Mouse (Mus musculus) ES-Bruce4 (cell line): ENCODE results near the gene Smim20.

Experiments used
- CTCF ChIP-seq: IDR thresholded peaks from one replicate; pipeline ENCODE4 v1.8.1; 2011; ENCODE audit warnings: low read depth, low read length
- EP300 ChIP-seq: IDR thresholded peaks from 2 replicates; pipeline ENCODE4 v1.6.1; 2011; ENCODE audit warnings: low read depth, low read length; ENCODE audit not compliant: insufficient read depth
- POLR2A ChIP-seq: IDR thresholded peaks from one replicate; pipeline ENCODE4 v1.8.1; 2011; ENCODE audit warnings: low read length; ENCODE audit not compliant: insufficient read depth

- TF ChIP-seq EP300 (no peak), POLR2A (no peak), CTCF (peak; percentile 97)
These were observed 59.1 kb downstream of the Smim20 start for GRCm38 (mm10) chr5:53326023-53326422.
